Mouse (Mus musculus): Measurements from ENCODE around the gene Scgb2b3. TPM values are rescaled to one million over a fixed set of nuclear protein-coding genes. Genes with fewer than 3 reads are reported as not detected.

The Scgb2b3 gene
- polyA plus RNA-seq (2012; fragmentation: generic; extraction: Trizol): not detected
- long read RNA-seq, experiment 1: 0 reads
- long read RNA-seq, experiment 2: 0 reads

DNA sequence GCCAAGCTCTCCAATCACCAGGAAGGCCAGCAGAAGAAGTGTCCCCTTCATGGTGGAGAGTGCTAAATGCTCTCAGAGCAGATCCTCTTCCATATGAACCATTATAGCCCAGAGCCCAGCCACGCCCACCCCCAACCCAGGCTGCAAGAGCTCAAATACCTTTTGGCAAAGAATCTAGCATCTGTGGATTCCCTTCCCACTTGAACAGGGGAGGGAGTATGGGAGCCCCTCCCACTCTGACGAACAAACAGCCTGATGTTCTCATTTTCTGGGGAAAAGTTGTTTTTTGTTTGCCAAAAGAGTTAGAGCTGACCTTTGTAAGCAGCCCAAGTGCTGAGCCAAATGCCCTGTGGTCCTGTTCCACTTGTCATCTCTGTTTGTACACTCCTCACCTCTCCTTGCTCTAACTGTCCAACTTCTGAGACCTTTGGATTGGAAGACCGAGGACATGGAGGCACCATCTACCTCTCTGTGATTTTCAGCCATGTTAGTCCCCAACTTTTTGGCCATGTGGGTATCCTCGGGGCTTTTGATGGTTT lies at the start of gene Scgb2b3:
TSS of gene Scgb2b3 (minus strand) at position 51 of the 539 bp plus-strand sequence.
- TF ChIP-seq FOSL1 (IDR thresholded peaks at IDR 0.05; ENCODE audit: insufficient read depth, low read length, poor library complexity, severe bottlenecking) (no peak), CTCF (IDR thresholded peaks at IDR 0.05; ENCODE audit: control insufficient read depth, insufficient read depth, insufficient read length) (no peak), MYOG (IDR thresholded peaks at IDR 0.05; ENCODE audit: control insufficient read depth, extremely low read depth, insufficient read length) (no peak), USF1 (IDR thresholded peaks at IDR 0.05; ENCODE audit: low read depth) (no peak), MAX (IDR thresholded peaks at IDR 0.05) (no peak), CEBPB (IDR thresholded peaks at IDR 0.05; ENCODE audit: low read depth) (no peak), MYOD1 (IDR thresholded peaks at IDR 0.05; ENCODE audit: control insufficient read depth, insufficient read length, low read depth) (no peak)
- Histone ChIP-seq H3K27me3 (ENCODE audit: control insufficient read depth, insufficient read depth, insufficient read length) (no peaks in the 10 kb centered on the region), H3K4me3 (ENCODE audit: insufficient read depth, poor library complexity, severe bottlenecking) (no peak within 1 kb of the TSS), H3K79me3 (ENCODE audit: low read depth) (no peaks in the 10 kb centered on the region), H3K36me3 (ENCODE audit: control insufficient read depth, insufficient read depth) (no peaks in the 10 kb centered on the region), H3ac (ENCODE audit: control insufficient read depth, insufficient read length, low read depth) (no peak within 1 kb of the TSS), H3K79me2 (ENCODE audit: control insufficient read depth, insufficient read depth) (no peaks in the 10 kb centered on the region)

- Histone ChIP-seq H3K27me3 (ENCODE audit: control insufficient read depth, insufficient read depth, insufficient read length) (no peaks in the 10 kb centered on the region), H3K79me2 (ENCODE audit: control insufficient read depth, insufficient read depth) (no peaks in the 10 kb centered on the region), H3K79me3 (ENCODE audit: low read depth) (no peaks in the 10 kb centered on the region), H3K4me3 (ENCODE audit: insufficient read depth, poor library complexity, severe bottlenecking) (no peak within 1 kb of the TSS), H3K36me3 (ENCODE audit: control insufficient read depth, insufficient read depth) (no peaks in the 10 kb centered on the region), H3ac (ENCODE audit: control insufficient read depth, insufficient read length, low read depth) (no peak within 1 kb of the TSS)
- TF ChIP-seq MYOD1 (IDR thresholded peaks at IDR 0.05; ENCODE audit: control insufficient read depth, insufficient read length, low read depth): no peak
- no peak for TF ChIP-seq CEBPB (IDR thresholded peaks at IDR 0.05; ENCODE audit: low read depth)
- TF ChIP-seq CTCF (IDR thresholded peaks at IDR 0.05; ENCODE audit: control insufficient read depth, insufficient read depth, insufficient read length): no peak
- TF ChIP-seq MYOG (IDR thresholded peaks at IDR 0.05; ENCODE audit: control insufficient read depth, extremely low read depth, insufficient read length): no peak
- no peak for TF ChIP-seq FOSL1 (IDR thresholded peaks at IDR 0.05; ENCODE audit: insufficient read depth, low read length, poor library complexity, severe bottlenecking)
- no peak for TF ChIP-seq MAX (IDR thresholded peaks at IDR 0.05)
- TF ChIP-seq USF1 (IDR thresholded peaks at IDR 0.05; ENCODE audit: low read depth): no peak
Observed at GRCm38 (mm10) chr7:31375292-31375691, 13.4 kb upstream of the Scgb2b3 start, which contains the start of gene Scgb1b3. Gene Scgb1b3 (plus strand): TSS chr7:31375592.

Other genes with a start within 250 kb of the Scgb2b3 start
- not detected for gene Hpn, start 246.8 kb downstream of the Scgb2b3 start, polyA plus RNA-seq (2012; fragmentation: generic; extraction: Trizol)
- 2.3 TPM for gene Scn1b, start 235.1 kb downstream of the Scgb2b3 start, polyA plus RNA-seq (2012; fragmentation: generic; extraction: Trizol)
- gene Gramd1a, start 206.2 kb downstream of the Scgb2b3 start, polyA plus RNA-seq (2012; fragmentation: generic; extraction: Trizol): 17.9 TPM
- gene Scgb2b2, start 71.6 kb downstream of the Scgb2b3 start, polyA plus RNA-seq (2012; fragmentation: generic; extraction: Trizol): not detected
- not detected for gene Scgb1b2, start 70.3 kb downstream of the Scgb2b3 start, polyA plus RNA-seq (2012; fragmentation: generic; extraction: Trizol)
- not detected for gene Scgb1b3, start 13.5 kb upstream of the Scgb2b3 start, polyA plus RNA-seq (2012; fragmentation: generic; extraction: Trizol)